Mouse (Mus musculus): Measurements from ENCODE around the gene 5830411N06Rik.

- TF ChIP-seq EP300 (IDR thresholded peaks at IDR 0.05; ENCODE audit: low read depth) (no peak), CTCF (IDR thresholded peaks at IDR 0.05; ENCODE audit: low read depth) (no peak)
These were observed 16.1 kb upstream of the 5830411N06Rik start for GRCm38 (mm10) chr7:140231026-140231425.
